Mouse (Mus musculus) bone marrow macrophage, adult 2 months (primary cell): Measurements from ENCODE around the gene Bod1l. TPM values are rescaled to one million over a fixed set of nuclear protein-coding genes. Genes with fewer than 3 reads are reported as not detected.

ENCODE experiments used
- H3K27ac ChIP-seq: 2 replicates; pipeline ENCODE4 v1.5.1; 2012; ENCODE audit warnings: low read depth, low read length; ENCODE audit not compliant: insufficient read depth
- H3K4me1 ChIP-seq: 2 replicates; pipeline ENCODE4 v1.6.1; 2012; ENCODE audit warnings: low read length; ENCODE audit not compliant: control insufficient read depth, insufficient read depth
- H3K4me3 ChIP-seq: 2 replicates; pipeline ENCODE4 v1.5.1; 2012; ENCODE audit warnings: mild to moderate bottlenecking, low read length, moderate library complexity; ENCODE audit not compliant: insufficient read depth
- CTCF ChIP-seq: IDR thresholded peaks from 2 replicates; pipeline ENCODE4 v1.5.1; 2012; ENCODE audit warnings: low read depth, mild to moderate bottlenecking, low read length, moderate library complexity
- POLR2A ChIP-seq: IDR thresholded peaks from 2 replicates; pipeline ENCODE4 v1.6.1; 2012; ENCODE audit warnings: mild to moderate bottlenecking, low read depth, low read length, borderline replicate concordance
- polyA plus RNA-seq: library from polyadenylated mRNA; stranded (reverse); fragments of >200 nt; gene quantifications from 2 replicates; pipeline ENCODE4 v1.2.4, GENCODE M21; 2012; ENCODE audit not compliant: missing spikeins, insufficient read depth, insufficient read length

Gene Bod1l
- polyA plus RNA-seq, 1 experiment, result 25.0 TPM

GRCm38 (mm10) chr5:41760831-41761508 is 83.1 kb downstream of the Bod1l start:
- Histone ChIP-seq H3K4me3 (0 out of 2 replicates have a peak overlapping the region, but pooled peaks have one; percentile 7), H3K27ac (no peak overlapping the region), H3K4me1 (no peaks in the 10 kb centered on the region)
- TF ChIP-seq CTCF (no peak), POLR2A (no peak)

DNA sequence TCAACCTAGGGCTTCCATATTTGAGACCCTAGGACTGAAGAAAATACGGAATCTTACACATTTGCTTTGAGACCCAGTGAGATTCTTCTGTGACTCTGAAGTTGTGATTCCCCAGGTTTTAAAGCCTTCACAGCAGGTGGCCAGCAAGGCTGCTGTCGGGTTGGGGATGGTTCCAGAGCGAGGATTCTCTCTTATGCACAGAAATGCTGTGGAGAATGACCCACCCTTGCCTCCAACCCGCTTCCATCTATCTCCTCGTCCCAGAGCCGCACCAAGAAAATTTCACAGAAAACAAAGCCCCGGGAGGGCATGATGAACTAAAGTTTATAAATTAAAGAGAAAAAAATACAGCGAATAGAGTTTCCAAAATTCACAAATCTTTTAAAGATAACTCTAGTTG is 84.0 kb downstream of the Bod1l start:
- Histone ChIP-seq H3K4me1 (no peaks in the 10 kb centered on the region), H3K27ac (no peak overlapping the region), H3K4me3 (no peak overlapping the region)
- no peak for TF ChIP-seq POLR2A
- TF ChIP-seq CTCF, result no peak

- no peaks in the 10 kb centered on the region for H3K4me1 ChIP-seq
- TF ChIP-seq POLR2A (no peak), CTCF (no peak)
- H3K4me3 ChIP-seq, result no peak overlapping the region
- H3K27ac ChIP-seq, result no peak overlapping the region
These were observed 85.2 kb downstream of the Bod1l start for GRCm38 (mm10) chr5:41758671-41759639.

GRCm38 (mm10) chr5:41757338-41757737 is 86.8 kb downstream of the Bod1l start:
- no peak overlapping the region for H3K27ac ChIP-seq
- no peaks in the 10 kb centered on the region for H3K4me1 ChIP-seq
- no peak overlapping the region for H3K4me3 ChIP-seq
- TF ChIP-seq CTCF, result no peak
- TF ChIP-seq POLR2A, result no peak

DNA sequence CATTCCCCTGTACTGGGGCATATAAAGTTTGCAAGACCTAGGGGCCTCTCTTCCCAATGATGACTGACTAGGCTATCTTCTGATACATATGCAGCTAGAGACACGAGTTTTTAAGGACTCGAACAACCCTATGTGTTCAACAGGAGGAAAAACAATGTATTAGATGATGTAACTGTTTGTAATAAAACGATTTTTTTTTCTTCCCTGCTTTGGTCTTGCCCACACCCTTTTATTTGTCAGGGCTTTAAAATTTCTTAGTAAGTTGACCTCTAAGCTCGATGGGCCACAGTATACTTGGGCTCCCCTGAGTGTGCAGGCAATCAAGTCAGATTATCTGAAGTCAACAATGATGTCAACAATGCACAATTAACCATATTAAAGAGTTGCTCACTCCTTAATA is 87.7 kb downstream of the Bod1l start:
- no peak overlapping the region for H3K27ac ChIP-seq
- no peaks in the 10 kb centered on the region for H3K4me1 ChIP-seq
- H3K4me3 ChIP-seq, result no peak overlapping the region
- TF ChIP-seq POLR2A, result no peak
- no peak for TF ChIP-seq CTCF

DNA sequence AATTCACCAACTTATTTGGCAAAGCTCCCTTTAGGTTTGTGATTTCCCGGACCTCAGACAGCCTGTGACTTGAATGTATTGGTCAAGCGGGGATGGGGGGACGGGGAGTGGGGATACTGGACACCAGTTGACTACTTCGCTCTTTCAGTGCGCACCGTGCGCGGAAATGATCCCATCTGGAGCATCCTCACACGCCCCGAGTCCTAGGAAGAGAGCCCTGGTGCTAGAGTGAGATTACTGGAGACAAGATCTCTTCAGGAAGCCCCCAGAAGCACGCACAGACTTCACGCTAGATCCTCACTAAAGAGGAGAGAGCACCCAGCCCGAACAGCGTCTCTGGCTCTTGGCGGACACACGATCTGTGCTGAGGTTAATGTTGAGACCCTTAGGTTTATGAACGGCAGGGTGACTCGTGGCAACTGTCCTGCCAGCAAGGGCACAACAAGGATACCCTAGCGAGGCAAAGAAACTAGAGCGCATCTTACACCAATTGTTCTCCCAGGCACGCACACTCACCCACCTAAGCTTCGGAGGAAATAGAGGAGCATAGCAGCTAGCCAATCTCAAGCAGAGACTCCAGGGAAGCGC is 88.6 kb downstream of the Bod1l start:
- H3K4me3 ChIP-seq, result no peak overlapping the region
- H3K27ac ChIP-seq, result no peak overlapping the region
- no peaks in the 10 kb centered on the region for H3K4me1 ChIP-seq
- TF ChIP-seq CTCF, result no peak
- TF ChIP-seq POLR2A, result no peak

- H3K27ac ChIP-seq, result no peak overlapping the region
- TF ChIP-seq POLR2A (no peak), CTCF (no peak)
- peak overlapping the region; percentile 33 for H3K4me3 ChIP-seq
- no peaks in the 10 kb centered on the region for H3K4me1 ChIP-seq
These were observed 89.3 kb downstream of the Bod1l start for GRCm38 (mm10) chr5:41754836-41755235.

DNA sequence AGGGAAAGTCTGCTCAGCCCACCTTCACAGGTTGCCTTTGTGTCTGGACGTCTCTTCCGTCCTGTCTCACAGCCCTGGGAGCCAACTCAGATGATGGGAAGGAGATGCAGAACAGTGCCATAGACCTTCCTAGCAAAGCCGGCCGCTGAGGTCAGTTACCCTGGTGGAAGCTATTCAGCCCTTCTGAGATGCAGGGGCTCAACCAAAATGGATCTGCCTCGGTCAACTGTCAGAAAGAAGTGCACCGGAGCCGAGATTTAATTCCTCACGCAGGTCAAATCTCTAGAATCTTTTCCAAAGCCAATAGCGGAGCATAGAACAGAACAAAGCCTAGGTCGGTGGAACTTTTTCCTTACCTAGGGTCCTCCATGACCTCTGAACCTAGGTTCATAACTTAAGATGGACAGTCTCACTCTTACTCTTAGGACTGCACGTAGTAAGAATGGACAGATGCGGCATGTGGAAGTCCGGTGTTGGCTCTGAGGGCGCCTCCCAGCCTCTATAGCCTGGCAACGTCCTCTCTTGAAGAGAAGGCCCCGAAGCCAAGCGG is 89.8 kb downstream of the Bod1l start:
- no peaks in the 10 kb centered on the region for H3K4me1 ChIP-seq
- no peak for TF ChIP-seq CTCF
- no peak for TF ChIP-seq POLR2A
- H3K27ac ChIP-seq, result no peak overlapping the region
- peak overlapping the region; percentile 33 for H3K4me3 ChIP-seq

GRCm38 (mm10) chr5:41752721-41753120 is 91.4 kb downstream of the Bod1l start:
- no peaks in the 10 kb centered on the region for H3K4me1 ChIP-seq
- TF ChIP-seq POLR2A (no peak), CTCF (no peak)
- H3K4me3 ChIP-seq, result no peak overlapping the region
- H3K27ac ChIP-seq, result no peak overlapping the region
